Mouse (Mus musculus): ENCODE measurements around the gene Uspl1.

Gene Uspl1

GRCm38 (mm10) chr5:149261866-149262265, 77.7 kb downstream of the Uspl1 start:
- no peak for DNase-seq

- no peak for DNase-seq
Observed at GRCm38 (mm10) chr5:149264405-149264804, 80.3 kb downstream of the Uspl1 start, which contains the start of gene Alox5ap. Gene Alox5ap (plus strand): TSS chr5:149264767.

GRCm38 (mm10) chr5:149264878-149265279, 80.7 kb downstream of the Uspl1 start:
- no peak for DNase-seq
